8 mouse cellular contexts compared by ENCODE assay signal in the genomic region with DNA sequence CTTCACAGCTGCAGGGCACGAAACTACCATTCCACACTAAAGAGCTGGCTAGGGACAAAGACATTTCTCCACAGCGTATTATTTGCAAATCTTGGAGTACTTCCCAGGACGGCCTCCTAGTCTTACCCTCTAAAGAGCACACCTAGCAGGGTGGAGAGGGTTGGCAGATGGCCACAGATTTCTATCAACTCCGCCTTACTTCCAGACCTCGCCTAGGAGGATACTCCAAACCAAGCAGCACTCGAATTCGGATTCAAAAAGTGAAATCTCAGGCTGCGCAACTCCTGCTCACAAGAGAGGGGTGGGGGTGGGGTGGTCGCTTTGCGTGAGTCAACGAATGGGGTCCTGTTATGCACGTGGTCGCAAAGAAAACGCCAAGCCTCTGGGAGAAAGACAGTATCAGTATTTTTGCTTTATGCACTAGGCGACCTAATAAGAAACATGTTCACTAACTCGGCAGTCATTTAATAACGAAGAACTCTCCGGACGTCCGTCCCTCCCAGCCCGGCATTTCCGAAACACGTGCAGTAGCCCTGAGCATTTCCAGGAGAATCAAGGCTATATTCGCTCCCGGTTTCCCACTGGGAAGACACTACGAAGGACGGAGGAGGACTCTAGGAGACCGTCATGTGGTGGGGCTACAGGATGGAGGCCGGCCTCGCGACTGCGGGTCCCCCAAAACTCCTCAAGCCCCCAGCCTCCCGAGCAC. TPM values are rescaled to one million over a fixed set of nuclear protein-coding genes. Genes with fewer than 3 reads are reported as not detected.
A peak's percentile ranks its signal among the peaks of the same experiment; 100 is the strongest.
DNase-seq lines count a peak whose midpoint lies in the region; ATAC-seq and TF ChIP-seq lines count a peak whose summit lies in the region.

No protein-coding gene starts in this region.

- 0 out of 2 replicates have a peak, but pooled peaks cover 3% of the 10 kb centered on the region for H3K4me1 ChIP-seq in embryonic facial prominence, embryonic 14.5 days (ENCODE audit: control insufficient read depth, insufficient read depth, low read length)
- H3K4me1 ChIP-seq in heart, postnatal 0 days (ENCODE audit: control insufficient read depth, insufficient read depth) = 0 out of 2 replicates have a peak, but pooled peaks cover 5% of the 10 kb centered on the region

- H3K36me3 ChIP-seq in embryonic facial prominence, embryonic 14.5 days (ENCODE audit: control insufficient read depth, insufficient read depth, low read length) = peaks cover 38% of the 10 kb centered on the region
- H3K36me3 ChIP-seq in heart, postnatal 0 days (replicated peaks; ENCODE audit: control insufficient read depth, insufficient read depth, low read length) = peaks cover 38% of the 10 kb centered on the region

- no peak for TF ChIP-seq CTCF in heart, postnatal 0 days (IDR thresholded peaks at IDR 0.05; ENCODE audit: low read depth)

- no peaks in the 10 kb centered on the region for H3K9me3 ChIP-seq in embryonic facial prominence, embryonic 14.5 days (ENCODE audit: control insufficient read depth, low read length)
- no peaks in the 10 kb centered on the region for H3K9me3 ChIP-seq in heart, postnatal 0 days (replicated peaks; ENCODE audit: control insufficient read depth, low read length)

- DNase-seq in left cerebral cortex, postnatal 4 days = peak; percentile 15
- DNase-seq in left cerebral cortex, adult 8-10 months (ENCODE audit: low spot score in 2 of 2) = no peak
- DNase-seq in NIH3T3 (ENCODE audit: low read depth) = peak; percentile 61
- DNase-seq in embryonic facial prominence, embryonic 14.5 days (ENCODE audit: low spot score) = peak; percentile 91
- DNase-seq in heart, postnatal 0 days (ENCODE audit: low spot score) = peak; percentile 23
- DNase-seq in kidney, postnatal 4 days = peak; percentile 61 to 71

- peak overlapping the region; percentile 71 for H3K4me2 ChIP-seq in embryonic facial prominence, embryonic 14.5 days (ENCODE audit: low read depth, low read length)
- peak overlapping the region; percentile 68 for H3K4me2 ChIP-seq in heart, postnatal 0 days (ENCODE audit: low read depth, low read length)

- peak; percentile 48 for ATAC-seq in embryonic facial prominence, embryonic 14.5 days (ENCODE audit: low read depth)
- peak; percentile 49 for ATAC-seq in heart, postnatal 0 days (ENCODE audit: insufficient read depth, low read depth)
- peak; percentile 23; the same call in 1 of the 2 replicates for ATAC-seq in megakaryocyte-erythroid progenitor cell, adult 5-6 weeks (replicated peaks; ENCODE audit: low FRiP score, low TSS enrichment, poor library complexity, severe bottlenecking)
- ATAC-seq in monocyte, adult 5-6 weeks (replicated peaks; ENCODE audit: insufficient number of reproducible peaks, low FRiP score, low TSS enrichment, poor library complexity, severe bottlenecking) = no peak

- WGBS in embryonic facial prominence, embryonic 14.5 days = 2% methylated on average over 32 of the region's 33 CpGs
- WGBS in heart, postnatal 0 days = 2% methylated on average over 33 of the region's 33 CpGs

- peak overlapping the region; percentile 97 for H3K27ac ChIP-seq in embryonic facial prominence, embryonic 14.5 days (replicated peaks; ENCODE audit: low read depth, low read length)
- H3K27ac ChIP-seq in heart, postnatal 0 days (ENCODE audit: low read depth) = peak overlapping the region; percentile 60

- intact Hi-C loops in left cerebral cortex, postnatal 4 days (cut with DNase I) = no loop called here

- no peaks in the 10 kb centered on the region for H3K27me3 ChIP-seq in embryonic facial prominence, embryonic 14.5 days (replicated peaks; ENCODE audit: control insufficient read depth, insufficient read depth, low read length)
- no peaks in the 10 kb centered on the region for H3K27me3 ChIP-seq in heart, postnatal 0 days (ENCODE audit: control insufficient read depth, insufficient read depth, low read length)

- TF ChIP-seq EP300 in heart, postnatal 0 days (IDR thresholded peaks at IDR 0.05; ENCODE audit: low read depth) = no peak

- H3K4me3 ChIP-seq in embryonic facial prominence, embryonic 14.5 days (ENCODE audit: low read depth, low read length) = peak overlapping the region; percentile 86
- peak overlapping the region; percentile 61 for H3K4me3 ChIP-seq in heart, postnatal 0 days (ENCODE audit: low read depth, low read length)

- peak overlapping the region; percentile 93 for H3K9ac ChIP-seq in embryonic facial prominence, embryonic 14.5 days (ENCODE audit: low read depth, low read length)
- H3K9ac ChIP-seq in heart, postnatal 0 days (replicated peaks; ENCODE audit: low read depth, low read length) = peak overlapping the region; percentile 67

RNA-seq across cellular contexts. Expression of a gene that starts 0.6 kb away (rescaled TPM):
- total RNA-seq in left cerebral cortex, postnatal 4 days (2021) = not detected
- total RNA-seq in left cerebral cortex, adult 8-10 months (2022) = 1 to 10 TPM in 2 of 4 experiments, under 1 TPM in 2; 0.70 to 1.3 (median 1.1) TPM
- 0.79 and 0.96 TPM in 2 replicates for polyA plus RNA-seq in embryonic facial prominence, embryonic 14.5 days (2014; fragmentation: Nextera tagmentation; extraction: Ambion mirVana)
- not detected in 2 replicates for total RNA-seq in heart, postnatal 0 days (2014; rRNA removed; ENCODE audit: low replicate concordance)
- 1.2 and 1.6 TPM in 2 replicates for polyA plus RNA-seq in heart, postnatal 0 days (2015; fragmentation: Nextera tagmentation; extraction: Ambion mirVana)
- not detected in 2 replicates for total RNA-seq in megakaryocyte-erythroid progenitor cell, adult 5-6 weeks (2014; fragmentation: Nextera tagmentation)
- total RNA-seq in megakaryocyte-erythroid progenitor cell, adult 5-6 weeks (2017) = not detected in 2 replicates
- 0.97 TPM in 1 of 3 replicates, not detected in the others for total RNA-seq in monocyte, adult 5-6 weeks (2017)

RNA-seq across cellular contexts. Expression of a gene that starts 0.6 kb away (rescaled TPM):
- total RNA-seq in left cerebral cortex, postnatal 4 days (2021) = 10 to 100 TPM in 1 of 2 experiments, 1 to 10 TPM in 1; 7.7 to 10.3 TPM
- 10 to 100 TPM in 1 of 4 experiments, 1 to 10 TPM in 3; 6.9 to 10.6 (median 9.2) TPM for total RNA-seq in left cerebral cortex, adult 8-10 months (2022)
- 22.3 and 30.4 TPM in 2 replicates for polyA plus RNA-seq in embryonic facial prominence, embryonic 14.5 days (2014; fragmentation: Nextera tagmentation; extraction: Ambion mirVana)
- total RNA-seq in heart, postnatal 0 days (2014; rRNA removed; ENCODE audit: low replicate concordance) = 5.3 and 10.2 TPM in 2 replicates
- 9.5 and 9.9 TPM in 2 replicates for polyA plus RNA-seq in heart, postnatal 0 days (2015; fragmentation: Nextera tagmentation; extraction: Ambion mirVana)
- 22.8 and 24.4 TPM in 2 replicates for total RNA-seq in megakaryocyte-erythroid progenitor cell, adult 5-6 weeks (2014; fragmentation: Nextera tagmentation)
- total RNA-seq in megakaryocyte-erythroid progenitor cell, adult 5-6 weeks (2017) = 22.4 and 26.6 TPM in 2 replicates
- total RNA-seq in monocyte, adult 5-6 weeks (2017) = 2.3 to 4.5 TPM in 2 of 3 replicates, not detected in the other

RNA-seq across cellular contexts. Expression of a gene that starts 26.7 kb away (rescaled TPM):
- total RNA-seq in left cerebral cortex, postnatal 4 days (2021) = 10 to 100 TPM; 14.0 to 16.8 TPM
- total RNA-seq in left cerebral cortex, adult 8-10 months (2022) = 10 to 100 TPM; 12.5 to 19.1 (median 18.6) TPM
- polyA plus RNA-seq in embryonic facial prominence, embryonic 14.5 days (2014; fragmentation: Nextera tagmentation; extraction: Ambion mirVana) = 21.1 and 23.8 TPM in 2 replicates
- total RNA-seq in heart, postnatal 0 days (2014; rRNA removed; ENCODE audit: low replicate concordance) = 21.3 and 39.5 TPM in 2 replicates
- polyA plus RNA-seq in heart, postnatal 0 days (2015; fragmentation: Nextera tagmentation; extraction: Ambion mirVana) = 27.6 and 31.8 TPM in 2 replicates
- 24.0 and 31.8 TPM in 2 replicates for total RNA-seq in megakaryocyte-erythroid progenitor cell, adult 5-6 weeks (2014; fragmentation: Nextera tagmentation)
- 58.5 and 63.2 TPM in 2 replicates for total RNA-seq in megakaryocyte-erythroid progenitor cell, adult 5-6 weeks (2017)
- total RNA-seq in monocyte, adult 5-6 weeks (2017) = 3.2 to 9.7 TPM (median 5.5 TPM) in 3 replicates

RNA-seq across cellular contexts. Expression of a gene that starts 26.7 kb away (rescaled TPM):
- 10 to 100 TPM; 49.7 to 62.0 TPM for total RNA-seq in left cerebral cortex, postnatal 4 days (2021)
- total RNA-seq in left cerebral cortex, adult 8-10 months (2022) = 10 to 100 TPM; 57.4 to 69.0 (median 60.8) TPM
- 129 and 133 TPM in 2 replicates for polyA plus RNA-seq in embryonic facial prominence, embryonic 14.5 days (2014; fragmentation: Nextera tagmentation; extraction: Ambion mirVana)
- 30.6 and 44.8 TPM in 2 replicates for total RNA-seq in heart, postnatal 0 days (2014; rRNA removed; ENCODE audit: low replicate concordance)
- 102 and 104 TPM in 2 replicates for polyA plus RNA-seq in heart, postnatal 0 days (2015; fragmentation: Nextera tagmentation; extraction: Ambion mirVana)
- total RNA-seq in megakaryocyte-erythroid progenitor cell, adult 5-6 weeks (2014; fragmentation: Nextera tagmentation) = 65.0 and 70.4 TPM in 2 replicates
- 203 and 253 TPM in 2 replicates for total RNA-seq in megakaryocyte-erythroid progenitor cell, adult 5-6 weeks (2017)
- 66.2 to 85.9 TPM (median 77.0 TPM) in 3 replicates for total RNA-seq in monocyte, adult 5-6 weeks (2017)

RNA-seq across cellular contexts. Expression of a gene that starts 37.4 kb away (rescaled TPM):
- total RNA-seq in left cerebral cortex, postnatal 4 days (2021) = 10 to 100 TPM; 22.9 to 25.9 TPM
- total RNA-seq in left cerebral cortex, adult 8-10 months (2022) = 10 to 100 TPM; 16.1 to 18.7 (median 17.7) TPM
- 34.2 and 36.8 TPM in 2 replicates for polyA plus RNA-seq in embryonic facial prominence, embryonic 14.5 days (2014; fragmentation: Nextera tagmentation; extraction: Ambion mirVana)
- total RNA-seq in heart, postnatal 0 days (2014; rRNA removed; ENCODE audit: low replicate concordance) = 13.8 and 14.8 TPM in 2 replicates
- 10.5 TPM in 2 replicates for polyA plus RNA-seq in heart, postnatal 0 days (2015; fragmentation: Nextera tagmentation; extraction: Ambion mirVana)
- total RNA-seq in megakaryocyte-erythroid progenitor cell, adult 5-6 weeks (2014; fragmentation: Nextera tagmentation) = 3.0 and 4.5 TPM in 2 replicates
- 0.19 and 2.1 TPM in 2 replicates for total RNA-seq in megakaryocyte-erythroid progenitor cell, adult 5-6 weeks (2017)
- 0.85 to 1.8 TPM (median 1.4 TPM) in 3 replicates for total RNA-seq in monocyte, adult 5-6 weeks (2017)

Comparison
In these comparisons a context has a peak if more than half of its experiments do, and no peak if none do; other contexts are left out.
1. DNase-seq: peak in left cerebral cortex, postnatal 4 days (single experiment), NIH3T3 (single experiment), embryonic facial prominence, embryonic 14.5 days (single experiment), heart, postnatal 0 days (single experiment) and kidney, postnatal 4 days (2 of 2); none in left cerebral cortex, adult 8-10 months (0 of 2).